Mouse (Mus musculus) liver, postnatal 0 days (tissue): Measurements from ENCODE around the gene Paqr4. TPM values are rescaled to one million over a fixed set of nuclear protein-coding genes. Genes with fewer than 3 reads are reported as not detected.
A peak's percentile ranks its signal among the peaks of the same experiment; 100 is the strongest.

Source experiments
- ATAC-seq: fragments of 200-750 bp; cut with Nextera tagmentation; 2 replicates; pipeline ENCODE4 v1.8.0; 2017; ENCODE audit warnings: mild to moderate bottlenecking, moderate library complexity
- DNase-seq: peaks from one replicate; pipeline ENCODE4 v3.0.0-alpha.2; 2016
- H3K27ac ChIP-seq: fragments of 300-500 bp; sonication (generic); 2 replicates; pipeline ENCODE4 v1.5.1; 2014; ENCODE audit warnings: antibody characterized with exemption, moderate library complexity, mild to moderate bottlenecking, low read depth
- H3K27me3 ChIP-seq: fragments of 300-500 bp; sonication (generic); 2 replicates; pipeline ENCODE4 v1.6.1; 2014; ENCODE audit warnings: low read length, control low read depth, mixed read lengths; ENCODE audit not compliant: insufficient read depth
- H3K36me3 ChIP-seq: fragments of 300-500 bp; sonication (generic); replicated peaks from 2 replicates; pipeline ENCODE4 v1.6.1; 2014; ENCODE audit warnings: mild to moderate bottlenecking, control low read depth, low read length, moderate library complexity, mixed read lengths; ENCODE audit not compliant: insufficient read depth
- H3K4me1 ChIP-seq: fragments of 300-500 bp; sonication (generic); 2 replicates; pipeline ENCODE4 v1.6.1; 2014; ENCODE audit warnings: antibody characterized with exemption, mild to moderate bottlenecking, control low read depth; ENCODE audit not compliant: insufficient read depth
- H3K4me2 ChIP-seq: fragments of 300-500 bp; sonication (generic); 2 replicates; pipeline ENCODE4 v1.6.1; 2014; ENCODE audit warnings: low read depth, mild to moderate bottlenecking, low read length, moderate library complexity, mixed read lengths
- H3K4me3 ChIP-seq: fragments of 300-500 bp; sonication (generic); 2 replicates; pipeline ENCODE4 v1.5.1; 2014; ENCODE audit warnings: low read depth, low read length
- H3K9ac ChIP-seq: fragments of 300-500 bp; sonication (generic); replicated peaks from 2 replicates; pipeline ENCODE4 v1.6.1; 2014; ENCODE audit warnings: mild to moderate bottlenecking, moderate library complexity
- H3K9me3 ChIP-seq: fragments of 300-500 bp; sonication (generic); 2 replicates; pipeline ENCODE4 v1.6.1; 2016; ENCODE audit warnings: mild to moderate bottlenecking, control low read depth, low read length, mixed read lengths
- CTCF ChIP-seq: sonication (generic); IDR thresholded peaks from 2 replicates; pipeline ENCODE4 v1.5.1; 2016; ENCODE audit warnings: antibody characterized with exemption, low read depth
- EP300 ChIP-seq: IDR thresholded peaks from 2 replicates; pipeline ENCODE4 v1.6.1; 2016; ENCODE audit warnings: antibody characterized with exemption, low read depth, mild to moderate bottlenecking
- WGBS: fragments of 180-500 bp; shearing (Covaris S2); extraction: QIAGEN DNeasy Blood & Tissue Kit; methylation state at CpG from one replicate; pipeline ENCODE4 v1.1.7; 2014; ENCODE audit not compliant: insufficient replicate concordance; 5-methylcytosine and 5-hydroxymethylcytosine counted together
- polyA plus RNA-seq: library from polyadenylated mRNA; unstranded; fragments of >200 nt; fragmentation: Nextera tagmentation; extraction: Ambion mirVana; gene quantifications from 2 replicates; pipeline ENCODE4 v1.2.1, GENCODE M21; 2015

Gene Paqr4
- polyA plus RNA-seq, 1 experiment from 2014 or later = 4.3 TPM

GRCm38 (mm10) chr17:23738836-23739201 is 1.8 kb downstream of the Paqr4 start:
- ATAC-seq = no peak
- H3K36me3 ChIP-seq = peaks cover 3% of the 10 kb centered on the region; the same call in 1 of the 2 replicates
- 68% methylated on average over 2 of the region's 2 CpGs for WGBS

GRCm38 (mm10) chr17:23737493-23738445 is 2.9 kb downstream of the Paqr4 start:
- DNase-seq = no peak
- no peak for ATAC-seq
- no peak overlapping the region for H3K4me2 ChIP-seq
- H3K27me3 ChIP-seq = peaks cover 46% of the 10 kb centered on the region
- H3K9ac ChIP-seq = no peak overlapping the region
- 77% methylated on average over 15 of the region's 15 CpGs for WGBS
- H3K36me3 ChIP-seq = peaks cover 3% of the 10 kb centered on the region
- no peak overlapping the region for H3K4me3 ChIP-seq
- H3K27ac ChIP-seq = no peak overlapping the region
- peaks cover 24% of the 10 kb centered on the region for H3K4me1 ChIP-seq
- H3K9me3 ChIP-seq = no peaks in the 10 kb centered on the region
- TF ChIP-seq CTCF = peak; percentile 24
- TF ChIP-seq EP300 = no peak

More at GRCm38 (mm10) chr17:23738836-23739201, 1.8 kb downstream of the Paqr4 start:
- H3K27ac ChIP-seq = no peak overlapping the region
- peaks cover 24% of the 10 kb centered on the region for H3K4me1 ChIP-seq
- H3K27me3 ChIP-seq = peaks cover 56% of the 10 kb centered on the region
- no peaks in the 10 kb centered on the region for H3K9me3 ChIP-seq
- TF ChIP-seq CTCF = no peak
- TF ChIP-seq EP300 = no peak
- peak overlapping the region; percentile 99 for H3K4me2 ChIP-seq
- H3K4me3 ChIP-seq = no peak overlapping the region
- H3K9ac ChIP-seq = no peak overlapping the region
- no peak for DNase-seq

DNA sequence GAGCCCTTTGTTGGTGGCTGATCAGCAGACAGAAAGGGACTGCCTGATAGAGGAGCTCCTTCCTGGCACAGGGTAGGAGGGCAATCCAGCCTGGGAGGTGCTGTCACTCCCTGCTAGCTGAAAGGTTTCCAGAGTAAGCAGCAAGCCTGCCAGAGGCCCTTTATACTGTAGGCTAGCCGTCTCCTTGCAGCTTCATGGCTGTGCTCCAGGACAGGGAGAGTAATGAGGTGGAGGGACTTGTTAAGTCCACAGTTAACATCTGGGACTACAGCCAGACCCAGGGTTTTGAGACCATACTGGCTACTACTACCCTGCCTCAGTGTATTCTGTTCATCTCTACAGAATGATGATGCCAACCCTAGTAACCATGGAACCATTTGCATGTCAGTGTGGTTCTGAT is 6.3 kb downstream of the Paqr4 start:
- WGBS = 61% methylated on average over 1 of the region's 1 CpGs
- Histone ChIP-seq H3K4me2 (no peak overlapping the region), H3K4me3 (no peak overlapping the region), H3K9me3 (no peaks in the 10 kb centered on the region), H3K4me1 (peaks cover 3% of the 10 kb centered on the region), H3K9ac (no peak overlapping the region), H3K36me3 (peaks cover 3% of the 10 kb centered on the region), H3K27me3 (peaks cover 13% of the 10 kb centered on the region), H3K27ac (no peak overlapping the region)
- TF ChIP-seq EP300 (no peak), CTCF (no peak)
- ATAC-seq (no peak), DNase-seq (no peak)

- no peaks in the 10 kb centered on the region for H3K9me3 ChIP-seq
- 43% methylated on average over 1 of the region's 1 CpGs for WGBS
- no peak for ATAC-seq
- peaks cover under 1% of the 10 kb centered on the region; the same call in 1 of the 2 replicates for H3K36me3 ChIP-seq
- no peak overlapping the region for H3K4me3 ChIP-seq
- TF ChIP-seq EP300 (no peak), CTCF (no peak)
- H3K27me3 ChIP-seq = no peaks in the 10 kb centered on the region
- DNase-seq = no peak
- peaks cover 16% of the 10 kb centered on the region for H3K4me1 ChIP-seq
- H3K27ac ChIP-seq = no peak overlapping the region
- H3K4me2 ChIP-seq = no peak overlapping the region
- H3K9ac ChIP-seq = no peak overlapping the region
Measured at GRCm38 (mm10) chr17:23730441-23730840, 10.2 kb downstream of the Paqr4 start.

GRCm38 (mm10) chr17:23726758-23727142 is 13.9 kb downstream of the Paqr4 start:
- ATAC-seq = peak; percentile 89
- peak overlapping the region; percentile 74 for H3K9ac ChIP-seq
- H3K9me3 ChIP-seq = no peaks in the 10 kb centered on the region
- peak overlapping the region; percentile 90 for H3K4me2 ChIP-seq
- no peaks in the 10 kb centered on the region for H3K27me3 ChIP-seq
- no peaks in the 10 kb centered on the region for H3K36me3 ChIP-seq
- peak overlapping the region; percentile 93 for H3K27ac ChIP-seq
- peak overlapping the region; percentile 75 for H3K4me3 ChIP-seq
- peaks cover 19% of the 10 kb centered on the region for H3K4me1 ChIP-seq
- WGBS = under 1% methylated on average over 20 of the region's 20 CpGs
- TF ChIP-seq EP300 (no peak), CTCF (peak; percentile 36)
- peak; percentile 88 for DNase-seq

- H3K4me3 ChIP-seq = peak within 1 kb of the TSS; percentile 75
- peak; percentile 98 for DNase-seq
- H3K4me1 ChIP-seq = peaks cover 22% of the 10 kb centered on the region
- ATAC-seq = peak; percentile 92
- peak within 1 kb of the TSS; percentile 93 for H3K27ac ChIP-seq
- no peak for TF ChIP-seq CTCF
- TF ChIP-seq EP300 = no peak
- H3K27me3 ChIP-seq = no peaks in the 10 kb centered on the region
- peak within 1 kb of the TSS; percentile 90 for H3K4me2 ChIP-seq
- peak within 1 kb of the TSS; percentile 74 for H3K9ac ChIP-seq
- WGBS = 3% methylated on average over 61 of the region's 73 CpGs
- H3K9me3 ChIP-seq = no peaks in the 10 kb centered on the region
- H3K36me3 ChIP-seq = no peaks in the 10 kb centered on the region
Measured at GRCm38 (mm10) chr17:23725999-23726757, 14.5 kb downstream of the Paqr4 start, which contains the start of gene Pkmyt1. Gene Pkmyt1 (plus strand): TSS chr17:23726336.
